Mouse (Mus musculus): ENCODE data around the gene Anp32a.

DNA sequence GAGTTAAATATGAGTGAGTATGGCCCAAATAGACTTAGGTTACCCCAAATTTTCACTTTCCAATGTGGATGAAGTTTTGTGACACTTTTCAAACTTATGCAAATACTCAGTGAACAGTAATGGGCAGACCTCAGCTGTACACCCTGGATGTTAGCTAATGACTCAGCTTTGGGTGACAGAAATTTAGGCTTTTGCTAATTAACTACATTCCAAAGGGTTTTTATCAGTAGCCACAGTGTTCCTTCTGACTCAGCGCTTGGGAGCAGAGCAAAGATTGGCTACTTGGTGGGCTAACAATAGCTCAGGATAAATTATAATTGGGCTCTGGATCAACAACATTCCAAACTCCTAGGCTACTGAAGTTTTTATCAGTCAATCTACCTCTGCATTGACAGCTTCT lies 44.2 kb upstream of the Anp32a start:
- TF ChIP-seq CTCF (IDR thresholded peaks at IDR 0.05; ENCODE audit: low read depth, low read length) = no peak
- TF ChIP-seq POLR2A (IDR thresholded peaks at IDR 0.05; ENCODE audit: extremely low read depth, insufficient read depth, low read length) = no peak

Data from liver, adult 2 months (tissue).